9 mouse cellular contexts compared by ENCODE assay signal in the genomic region with DNA sequence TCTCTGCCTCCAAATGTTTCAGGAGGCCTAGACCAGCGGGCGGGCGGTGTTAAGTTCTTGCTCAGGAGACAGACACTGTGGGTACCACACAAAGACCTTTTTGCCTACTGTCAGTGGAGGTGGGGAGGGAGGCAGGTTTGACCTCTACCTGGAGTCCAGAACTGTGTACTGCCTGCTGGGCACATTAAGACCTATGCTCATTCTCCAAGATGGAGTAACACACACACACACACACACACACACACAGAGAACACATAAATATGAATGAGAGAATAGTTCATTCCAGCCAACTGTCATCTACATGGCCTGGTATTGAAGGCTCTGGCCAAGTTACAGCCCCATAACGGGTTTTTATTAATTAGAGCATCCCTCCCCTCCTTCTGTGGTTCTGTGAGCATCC. TPM values are rescaled to one million over a fixed set of nuclear protein-coding genes. Genes with fewer than 3 reads are reported as not detected.
A peak's percentile ranks its signal among the peaks of the same experiment; 100 is the strongest.
DNase-seq lines count a peak whose midpoint lies in the region; ATAC-seq and TF ChIP-seq lines count a peak whose summit lies in the region.
"Had no signal": no experiment of that assay in that cellular context is flagged by ENCODE, and none has a peak within 500 bp of the region (broad histone marks: within the 10 kb centered on the region; RNA-seq: fewer than 3 reads in every experiment).

No protein-coding gene starts in this region.

- H3K4me2 ChIP-seq in liver, embryonic 14.5 days (ENCODE audit: low read depth), result peak overlapping the region; percentile 71

- no peak for ATAC-seq in liver, embryonic 14.5 days (ENCODE audit: insufficient read depth)
- no peak for ATAC-seq in erythroid progenitor cell, adult 5-6 weeks (replicated peaks; ENCODE audit: low FRiP score, poor library complexity, severe bottlenecking)

- TF ChIP-seq EP300 in heart, adult 2 months (IDR thresholded peaks at IDR 0.05; ENCODE audit: insufficient read depth, low read depth, low read length), result no peak
- TF ChIP-seq EP300 in liver, embryonic 14.5 days (IDR thresholded peaks at IDR 0.05; ENCODE audit: low read depth), result no peak

- intact Hi-C loops in heart, adult 2 months (cut with DNase I), result no loop called here
- intact Hi-C loops in heart, postnatal 10 days (cut with DNase I), result no loop called here

- H3K9me3 ChIP-seq in liver, embryonic 14.5 days (ENCODE audit: control insufficient read depth, low read length), result no peaks in the 10 kb centered on the region

- no peak for TF ChIP-seq POLR2A in heart, adult 2 months (IDR thresholded peaks at IDR 0.05; ENCODE audit: insufficient read depth, low read depth, low read length)

- no peak for DNase-seq in heart, adult 2 months
- DNase-seq in heart, postnatal 10 days, result no peak
- DNase-seq in thymus, postnatal 25 days, result peak; percentile 35
- DNase-seq in thymus, adult 18-20 months, result no peak
- DNase-seq in liver, embryonic 14.5 days (ENCODE audit: low read depth in 3 of 3, low spot score in 3 of 3), result no peak
- DNase-seq in B cell, adult 2 months, result no peak
- DNase-seq in urinary bladder, postnatal 10 days (ENCODE audit: low spot score), result no peak

- no peak overlapping the region for H3K9ac ChIP-seq in heart, adult 2 months (ENCODE audit: low read depth, low read length)
- no peak overlapping the region for H3K9ac ChIP-seq in liver, embryonic 14.5 days (replicated peaks)

- H3K79me2 ChIP-seq in heart, adult 2 months (replicated peaks; ENCODE audit: control insufficient read depth, insufficient read depth, low read length), result no peaks in the 10 kb centered on the region

- no peak for TF ChIP-seq CTCF in heart, adult 2 months (IDR thresholded peaks at IDR 0.05)
- no peak for TF ChIP-seq CTCF in liver, embryonic 14.5 days (IDR thresholded peaks at IDR 0.05; ENCODE audit: low read depth)

- H3K4me1 ChIP-seq in heart, adult 2 months (ENCODE audit: control insufficient read depth, insufficient read depth, low read length), result peaks cover 25% of the 10 kb centered on the region
- peaks cover 59 to 70% of the 10 kb centered on the region in 2 experiments for H3K4me1 ChIP-seq in liver, embryonic 14.5 days (replicated peaks; ENCODE audit: control insufficient read depth in 2 of 2, insufficient read depth in 2 of 2, low read length in 1 of 2)

- peaks cover 10% of the 10 kb centered on the region; the same call in 1 of the 2 replicates for H3K36me3 ChIP-seq in heart, adult 2 months (ENCODE audit: control insufficient read depth, insufficient read depth, low read length)
- H3K36me3 ChIP-seq in liver, embryonic 14.5 days (replicated peaks; ENCODE audit: control insufficient read depth, insufficient read depth, low read depth), result no peaks in the 10 kb centered on the region

- no peaks in the 10 kb centered on the region for H3K27me3 ChIP-seq in heart, adult 2 months (ENCODE audit: control insufficient read depth, insufficient read depth, low read length)
- no peaks in the 10 kb centered on the region for H3K27me3 ChIP-seq in liver, embryonic 14.5 days (ENCODE audit: control insufficient read depth, insufficient read depth, low read length)

- peak overlapping the region; percentile 75 for H3K27ac ChIP-seq in heart, adult 2 months
- no peak overlapping the region for H3K27ac ChIP-seq in liver, embryonic 14.5 days

- 71% methylated on average over 4 of the region's 4 CpGs for WGBS in heart, adult 2 months
- WGBS in liver, embryonic 14.5 days (ENCODE audit: insufficient replicate concordance), result 64% methylated on average over 4 of the region's 4 CpGs

- no peak overlapping the region for H3K4me3 ChIP-seq in heart, adult 2 months
- H3K4me3 ChIP-seq in liver, embryonic 14.5 days (ENCODE audit: insufficient read depth in 1 of 2, low read depth in 2 of 2, low read length in 2 of 2), result peak overlapping the region in 1 of 2 experiments; percentile 38; a peak in 1 of 4 replicates

RNA-seq across cellular contexts. Expression of a gene that starts 15.4 kb away (rescaled TPM):
- total RNA-seq in heart, adult 2 months (2021), result 1 to 10 TPM; 7.0 to 7.2 TPM
- 2.9 and 3.0 TPM in 2 replicates for polyA plus RNA-seq in heart, adult 2 months (2012; rRNA removed)
- 1 to 10 TPM; 8.9 to 10.0 TPM for total RNA-seq in heart, postnatal 10 days (2021)
- 1.6 and 2.3 TPM in 2 replicates for polyA plus RNA-seq in liver, embryonic 14.5 days (2012; rRNA removed)
- 6.1 and 6.4 TPM in 2 replicates for polyA plus RNA-seq in liver, embryonic 14.5 days (2014; fragmentation: Nextera tagmentation; extraction: Ambion mirVana)
- 6.5 and 6.7 TPM in 2 replicates for total RNA-seq in erythroid progenitor cell, adult 5-6 weeks (2015; ENCODE audit: low replicate concordance)
- 3.6 and 9.9 TPM in 2 replicates for total RNA-seq in erythroid progenitor cell, adult 5-6 weeks (2017; ENCODE audit: low replicate concordance)

RNA-seq across cellular contexts. Expression of a gene that starts 56.6 kb away (rescaled TPM):
- total RNA-seq in heart, adult 2 months (2021), result not detected
- 0.39 TPM in 1 of 2 replicates, not detected in the other for polyA plus RNA-seq in heart, adult 2 months (2012; rRNA removed)
- total RNA-seq in heart, postnatal 10 days (2021), result not detected
- polyA plus RNA-seq in liver, embryonic 14.5 days (2012; rRNA removed), result 10.1 and 16.8 TPM in 2 replicates
- 27.4 and 27.6 TPM in 2 replicates for polyA plus RNA-seq in liver, embryonic 14.5 days (2014; fragmentation: Nextera tagmentation; extraction: Ambion mirVana)
- not detected in 2 replicates for total RNA-seq in erythroid progenitor cell, adult 5-6 weeks (2015; ENCODE audit: low replicate concordance)
- total RNA-seq in erythroid progenitor cell, adult 5-6 weeks (2017; ENCODE audit: low replicate concordance), result not detected in 2 replicates
- total RNA-seq: hematopoietic stem cell, adult 5-6 weeks had no signal
